Mouse (Mus musculus) layer of hippocampus, adult 9-10 months (tissue): ENCODE results near the gene Fam189a1.

Source experiments
- DNase-seq: peaks from one replicate; pipeline ENCODE4 v3.0.0; 2022; ENCODE audit warnings: low spot score

Gene Fam189a1

DNA sequence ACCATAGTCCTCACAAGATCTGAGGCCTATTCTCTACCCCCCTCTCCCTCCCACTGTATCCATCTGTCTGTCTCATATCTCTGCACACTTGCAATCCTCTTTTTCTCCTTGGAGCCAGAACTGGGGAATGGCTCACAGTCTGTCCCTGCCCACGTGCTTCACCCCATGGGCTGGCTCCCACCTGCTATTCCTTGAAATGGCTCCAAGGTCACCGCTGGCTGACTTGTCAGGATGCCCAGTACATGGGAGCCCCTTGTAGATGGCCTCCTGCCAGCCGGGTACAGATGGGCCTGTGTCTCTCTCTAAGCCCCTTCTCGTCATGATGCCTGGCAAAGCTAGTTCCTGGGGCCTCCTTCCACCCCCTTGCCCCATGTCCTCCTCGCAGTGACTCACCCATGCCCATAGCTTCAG, 428.2 kb downstream of the Fam189a1 start:
- DNase-seq = no peak

DNA sequence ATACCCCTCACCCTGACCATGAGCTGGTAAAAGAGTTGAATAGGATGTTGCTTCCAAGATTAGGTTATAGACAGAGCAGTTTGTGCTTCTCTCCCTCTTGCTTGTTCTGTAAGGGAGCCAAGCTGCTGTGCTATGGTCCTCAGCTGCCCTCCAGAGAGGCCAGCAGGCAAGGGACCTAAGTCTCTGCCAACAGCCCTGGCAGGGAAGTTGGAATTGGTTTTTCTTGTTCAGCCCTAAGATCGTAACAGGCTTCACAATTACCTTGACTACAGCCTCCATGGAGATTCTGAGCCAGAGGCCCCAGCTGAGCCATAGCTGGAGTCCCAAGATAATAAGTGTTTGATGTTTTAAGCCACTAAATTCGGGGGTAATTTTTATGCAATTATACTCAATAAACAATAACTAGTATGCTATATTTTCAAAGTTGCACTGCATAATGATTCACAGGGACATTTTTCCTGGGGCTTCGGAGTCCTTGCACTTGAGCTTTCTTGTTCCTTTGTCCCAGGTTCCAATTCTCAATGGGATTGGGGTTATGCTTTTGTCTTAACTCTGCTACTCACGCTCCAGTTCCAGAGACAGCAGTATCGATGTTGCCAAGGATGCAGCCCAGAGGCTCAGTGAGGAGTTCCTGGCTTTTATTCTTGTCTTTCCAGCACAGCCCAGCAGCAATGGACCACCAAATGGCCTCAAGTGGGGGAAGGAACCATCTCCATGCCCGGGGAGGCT, 430.2 kb downstream of the Fam189a1 start:
- DNase-seq = no peak

DNA sequence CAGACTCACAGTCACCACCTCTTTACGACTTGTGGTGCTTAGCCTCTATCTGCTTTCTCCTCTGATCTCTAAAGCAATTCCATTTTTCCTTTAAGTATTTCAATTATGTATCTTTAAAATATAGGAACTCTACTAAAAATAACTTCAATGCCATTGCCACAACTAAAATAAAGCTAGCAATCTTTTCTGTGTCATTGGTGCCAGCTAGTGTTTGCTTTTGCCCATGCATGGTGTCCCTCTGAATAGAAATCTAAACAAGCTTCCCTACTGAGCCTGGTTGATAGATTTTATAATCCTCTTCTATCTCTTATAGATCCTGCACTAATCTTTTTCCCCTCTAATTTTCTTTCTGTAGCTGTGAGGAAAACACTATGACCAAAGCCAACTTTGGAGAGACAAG, 432.0 kb downstream of the Fam189a1 start:
- no peak for DNase-seq

DNA sequence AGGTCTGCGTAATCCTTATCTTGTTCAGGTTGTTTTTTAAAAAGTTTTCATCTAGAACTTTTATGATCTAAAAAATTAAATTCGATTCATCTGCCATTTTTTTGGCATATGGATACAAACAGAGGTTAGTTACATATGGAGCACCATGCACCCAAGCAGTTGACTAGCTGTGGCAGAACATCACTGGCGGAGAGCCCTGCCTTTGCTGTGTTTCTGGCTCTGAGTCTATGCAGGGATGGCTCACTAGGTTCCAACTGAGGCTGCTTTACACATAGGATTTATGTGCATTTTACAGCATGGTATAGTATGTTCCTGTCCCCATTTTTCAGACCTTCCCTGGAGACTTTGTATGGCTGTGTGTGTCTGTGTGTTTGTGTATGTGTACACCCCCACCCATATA, 433.1 kb downstream of the Fam189a1 start:
- no peak for DNase-seq

DNA sequence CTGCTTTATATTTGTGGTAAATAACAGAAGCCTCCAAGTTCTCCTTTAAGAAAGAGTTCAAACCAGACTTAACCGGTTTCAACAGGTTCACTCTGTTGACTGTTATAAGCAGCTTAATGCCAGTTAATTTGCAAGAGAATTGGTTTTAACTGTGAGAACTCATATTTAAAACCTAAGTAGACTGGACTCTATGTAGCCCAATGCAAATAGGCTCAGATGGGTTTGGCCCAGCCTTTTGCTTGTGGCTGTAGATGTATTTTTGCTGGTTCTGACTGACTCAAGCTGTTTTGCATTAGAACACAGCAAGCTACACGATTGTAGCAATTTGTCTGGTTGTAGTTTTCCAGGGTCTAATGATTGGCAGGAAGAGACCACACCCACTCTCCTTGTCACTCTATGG, 440.1 kb downstream of the Fam189a1 start:
- no peak for DNase-seq

DNA sequence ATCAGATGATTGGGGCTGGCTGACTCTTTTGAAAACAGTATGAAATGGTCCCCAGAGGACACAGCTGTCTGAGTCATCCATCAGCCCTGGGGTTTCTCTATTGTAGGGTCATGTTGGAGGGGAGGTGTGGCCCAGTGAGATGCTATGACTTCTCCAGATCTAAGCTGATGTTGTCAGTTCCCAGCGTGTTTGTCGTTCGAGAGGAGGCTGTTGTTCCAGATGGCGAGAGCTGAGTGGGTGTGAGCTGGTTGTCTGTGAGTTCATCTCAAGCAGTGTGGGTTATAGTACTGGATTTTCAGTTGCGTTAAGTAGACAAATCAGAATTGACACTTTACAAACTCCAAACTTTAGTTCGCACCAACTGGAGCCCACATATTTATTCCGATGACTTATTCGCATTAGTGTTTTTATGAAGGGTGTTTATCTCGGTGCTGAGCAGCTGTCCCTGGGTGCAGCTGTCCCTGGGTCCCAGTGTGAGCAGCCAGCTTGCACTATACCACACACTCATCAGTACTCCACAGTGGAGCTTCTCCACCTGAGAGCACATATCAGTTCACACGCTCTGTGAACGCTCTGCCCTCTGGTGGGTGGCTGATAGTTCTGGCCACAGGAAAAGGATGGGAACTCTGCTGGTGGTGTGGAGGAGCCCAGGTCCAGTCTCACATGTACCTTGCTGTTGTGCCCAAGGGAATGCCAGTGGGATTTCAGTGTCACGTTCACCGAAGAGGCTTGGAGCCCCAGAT, 446.7 kb downstream of the Fam189a1 start:
- no peak for DNase-seq

DNA sequence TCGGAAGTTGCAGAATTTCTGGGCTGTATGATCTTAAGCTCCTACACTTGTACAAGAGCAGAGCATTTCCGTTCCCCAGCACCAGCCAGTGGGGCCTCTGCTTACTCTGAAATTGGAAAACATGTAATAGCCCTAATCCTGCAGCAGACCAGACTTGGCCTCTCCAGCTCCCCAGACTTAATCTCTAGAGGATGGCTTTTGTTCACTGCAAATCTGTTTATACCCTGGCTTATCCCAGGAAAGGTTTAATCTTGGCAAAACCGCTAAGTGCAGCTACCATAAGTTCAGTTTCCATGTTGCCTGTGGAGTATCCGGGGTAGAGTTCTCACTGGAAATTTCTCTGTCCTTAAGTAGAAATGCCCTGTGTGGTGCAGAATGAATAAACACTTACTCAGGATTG, 448.2 kb downstream of the Fam189a1 start:
- DNase-seq = no peak
